Mouse (Mus musculus): Measurements from ENCODE around the gene Lsg1. TPM values are rescaled to one million over a fixed set of nuclear protein-coding genes. Genes with fewer than 3 reads are reported as not detected.

Lsg1 gene
- total and polyA plus RNA-seq, 3 experiments = 58.8 to 84.4 TPM; not detected in 1

GRCm38 (mm10) chr16:30512375-30513049 is 74.9 kb downstream of the Lsg1 start:
- Histone ChIP-seq H3K27me3 (ENCODE audit: control insufficient read depth in 1 of 2, insufficient read depth in 2 of 2, low read length in 2 of 2) (no peaks in the 10 kb centered on the region), H3K9ac (ENCODE audit: control insufficient read depth, low read depth, low read length, poor library complexity, severe bottlenecking) (peak overlapping the region; percentile 79), H3K36me3 (ENCODE audit: control insufficient read depth in 1 of 2, insufficient read depth in 2 of 2, low read length in 2 of 2) (peaks cover 0 to 20% of the 10 kb centered on the region in 2 experiments; a peak in 2 of 4 replicates), H3K4me3 (ENCODE audit: control insufficient read depth in 1 of 2, insufficient read depth in 1 of 2, low read depth in 2 of 2, low read length in 2 of 2) (peak overlapping the region; percentile 44 to 79), H3K79me2 (ENCODE audit: control insufficient read depth, insufficient read depth, low read length, poor library complexity) (peaks cover 8% of the 10 kb centered on the region; the same call in 1 of the 2 replicates), H3K4me1 (ENCODE audit: control insufficient read depth in 1 of 2, insufficient read depth in 2 of 2, low read length in 2 of 2) (peaks cover 0 to 21% of the 10 kb centered on the region in 2 experiments; a peak in 2 of 4 replicates), H3K9me3 (replicated peaks; ENCODE audit: insufficient read depth, low read length) (no peaks in the 10 kb centered on the region), H3K27ac (ENCODE audit: control insufficient read depth, low read depth, low read length) (peak overlapping the region; percentile 77)
- peak; percentile 93 for TF ChIP-seq TBP (IDR thresholded peaks at IDR 0.05; ENCODE audit: low read depth, low read length)
- TF ChIP-seq JUND (IDR thresholded peaks at IDR 0.05; ENCODE audit: low read depth, low read length) = no peak
- 0 out of 2 replicates have a peak, but pooled peaks have one; percentile 66 for TF ChIP-seq GABPA (IDR thresholded peaks at IDR 0.05; ENCODE audit: low read depth, low read length)
- peak; percentile 8; the same call in 1 of the 2 replicates for TF ChIP-seq NELFE (IDR thresholded peaks at IDR 0.05; ENCODE audit: low read depth, low read length)
- no peak for TF ChIP-seq MAX (IDR thresholded peaks at IDR 0.05; ENCODE audit: low read length)
- no peak for TF ChIP-seq MEF2A (IDR thresholded peaks at IDR 0.05; ENCODE audit: extremely low read depth, insufficient replicate concordance, low read depth, low read length, poor library complexity, severe bottlenecking)
- no peak for TF ChIP-seq HCFC1 (IDR thresholded peaks at IDR 0.05; ENCODE audit: low read depth, low read length)
- TF ChIP-seq CHD2 (IDR thresholded peaks at IDR 0.05; ENCODE audit: low read length) = no peak
- TF ChIP-seq ZC3H11A (IDR thresholded peaks at IDR 0.05; ENCODE audit: low read depth, low read length) = no peak
- no peak; the same call in 1 of the 2 replicates for TF ChIP-seq SIN3A (IDR thresholded peaks at IDR 0.05; ENCODE audit: low read length)
- no peak for TF ChIP-seq MYC (IDR thresholded peaks at IDR 0.05; ENCODE audit: low read depth, low read length)
- TF ChIP-seq MAFK (IDR thresholded peaks at IDR 0.05; ENCODE audit: borderline replicate concordance, low read depth, low read length) = peak; percentile 42; the same call in 1 of the 2 replicates
- TF ChIP-seq EP300 (IDR thresholded peaks at IDR 0.05; ENCODE audit: low read depth in 1 of 2, low read length in 2 of 2) = 0 out of 4 replicates have a peak, but pooled peaks of 1 of the 2 experiments have one; percentile 16
- TF ChIP-seq ZNF384 (IDR thresholded peaks at IDR 0.05; ENCODE audit: low read depth, low read length) = no peak
- no peak for TF ChIP-seq POLR2AphosphoS2 (IDR thresholded peaks at IDR 0.05; ENCODE audit: low read length)
- TF ChIP-seq CTCF (IDR thresholded peaks at IDR 0.05 in 2 of 3, conservative IDR thresholded peaks at IDR 0.05 in 1 of 3; ENCODE audit: control insufficient read depth in 1 of 3, insufficient read depth in 1 of 3, low read depth in 2 of 3, low read length in 3 of 3, poor library complexity in 1 of 3, severe bottlenecking in 1 of 3) = no peak
- TF ChIP-seq RAD21 (IDR thresholded peaks at IDR 0.05; ENCODE audit: low read depth, low read length) = no peak
- no peak for TF ChIP-seq GATA1 (IDR thresholded peaks at IDR 0.05; ENCODE audit: low read depth, low read length)
- peak; percentile 80 for DNase-seq (ENCODE audit: low read depth, low spot score)
